Mouse (Mus musculus): ENCODE measurements around the gene Msi2.

DNA sequence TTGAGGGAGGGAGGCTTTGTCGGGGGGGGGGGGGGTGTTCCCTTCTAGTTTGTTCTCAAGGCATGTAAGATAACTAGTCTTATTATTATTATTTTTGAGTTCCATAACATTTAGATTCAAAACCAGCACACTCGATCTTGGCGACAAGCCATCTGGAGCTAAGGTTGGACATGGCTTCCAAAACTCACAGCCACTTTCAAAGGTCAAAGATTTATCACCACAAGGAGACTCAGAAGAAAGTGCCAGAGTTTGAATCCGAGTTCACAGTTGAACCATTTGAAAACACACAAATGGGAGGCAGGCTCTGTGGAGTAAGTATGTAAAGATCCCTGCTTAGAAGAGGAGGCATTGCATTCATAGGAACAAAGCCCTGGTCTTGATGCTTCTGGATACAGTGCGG, 221.9 kb downstream of the Msi2 start:
- TF ChIP-seq CTCF (IDR thresholded peaks at IDR 0.05; ENCODE audit: low read depth): no peak
- TF ChIP-seq EP300 (IDR thresholded peaks at IDR 0.05; ENCODE audit: low read depth): no peak
